18 mouse cellular contexts compared by ENCODE assay signal in the genomic region with DNA sequence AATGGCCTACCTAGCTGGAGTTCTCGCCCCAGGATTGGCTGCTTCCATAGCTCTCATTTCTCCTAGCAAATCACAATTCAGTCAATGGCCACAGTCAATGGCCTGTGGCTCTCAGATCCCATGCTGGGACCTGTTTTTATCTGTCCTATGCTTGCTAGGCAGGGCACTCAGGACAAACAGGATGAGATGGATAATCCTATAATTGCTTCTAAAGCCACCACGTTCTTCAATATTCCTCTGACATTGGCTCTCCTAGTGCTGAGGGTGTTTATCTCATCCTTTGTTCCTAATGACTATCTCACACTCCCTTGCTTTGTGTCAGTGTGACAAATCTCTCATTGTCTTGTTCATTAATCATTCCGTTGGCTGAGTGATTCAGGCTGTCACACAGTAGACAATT. TPM values are rescaled to one million over a fixed set of nuclear protein-coding genes. Genes with fewer than 3 reads are reported as not detected.
A peak's percentile ranks its signal among the peaks of the same experiment; 100 is the strongest.
DNase-seq lines count a peak whose midpoint lies in the region; ATAC-seq and TF ChIP-seq lines count a peak whose summit lies in the region.
"Had no signal": no experiment of that assay in that cellular context is flagged by ENCODE, and none has a peak within 500 bp of the region (broad histone marks: within the 10 kb centered on the region; RNA-seq: fewer than 3 reads in every experiment).

No protein-coding gene starts in this region.

- H3K9me3 ChIP-seq in forebrain, embryonic 14.5 days (replicated peaks; ENCODE audit: control insufficient read depth, low read length) = no peaks in the 10 kb centered on the region
- no peaks in the 10 kb centered on the region for H3K9me3 ChIP-seq in forebrain, embryonic 11.5 days (ENCODE audit: control insufficient read depth, low read length)
- no peaks in the 10 kb centered on the region for H3K9me3 ChIP-seq in hindbrain, embryonic 16.5 days (ENCODE audit: control insufficient read depth, low read length)
- H3K9me3 ChIP-seq in midbrain, embryonic 16.5 days (replicated peaks; ENCODE audit: control insufficient read depth, low read length, poor library complexity, severe bottlenecking) = no peaks in the 10 kb centered on the region
- H3K9me3 ChIP-seq: liver, embryonic 15.5 days; neural tube, embryonic 13.5 days had no signal

- DNase-seq in forebrain, embryonic 14.5 days (ENCODE audit: low spot score) = peak; percentile 24
- no peak for DNase-seq in forebrain, embryonic 11.5 days (ENCODE audit: low spot score)
- peak; percentile 64 for DNase-seq in brain, embryonic 14.5 days (ENCODE audit: low read depth)
- DNase-seq in cerebellum, postnatal 10 days = no peak
- DNase-seq in left cerebral cortex, adult 11 months (ENCODE audit: low spot score) = no peak
- no peak for DNase-seq in layer of hippocampus, adult 9-10 months (ENCODE audit: low spot score)
- DNase-seq: heart, postnatal 36 days; lung, postnatal 14 days; right cerebral cortex, postnatal 4 days had no signal

- no peak for TF ChIP-seq POLR2A in brain, embryonic 14.5 days (IDR thresholded peaks at IDR 0.05; ENCODE audit: borderline replicate concordance, extremely low read depth, insufficient read depth, insufficient read length, poor library complexity, severe bottlenecking)

- H3K27me3 ChIP-seq in forebrain, embryonic 14.5 days (replicated peaks; ENCODE audit: control insufficient read depth, insufficient read depth, low read length) = no peaks in the 10 kb centered on the region
- H3K27me3 ChIP-seq in forebrain, embryonic 11.5 days (ENCODE audit: control insufficient read depth, insufficient read depth, low read length) = no peaks in the 10 kb centered on the region
- no peaks in the 10 kb centered on the region for H3K27me3 ChIP-seq in hindbrain, embryonic 16.5 days (replicated peaks; ENCODE audit: control insufficient read depth, insufficient read depth, low read length)
- no peaks in the 10 kb centered on the region for H3K27me3 ChIP-seq in midbrain, embryonic 16.5 days (ENCODE audit: control insufficient read depth, insufficient read depth, low read depth, low read length)
- H3K27me3 ChIP-seq: liver, embryonic 15.5 days; neural tube, embryonic 13.5 days had no signal

- H3K4me3 ChIP-seq in forebrain, embryonic 14.5 days (ENCODE audit: low read depth, low read length) = no peak overlapping the region
- H3K4me3 ChIP-seq in forebrain, embryonic 11.5 days (ENCODE audit: low read depth, low read length) = no peak overlapping the region
- H3K4me3 ChIP-seq in hindbrain, embryonic 16.5 days (ENCODE audit: low read length) = no peak overlapping the region
- no peak overlapping the region for H3K4me3 ChIP-seq in midbrain, embryonic 16.5 days (ENCODE audit: low read depth, low read length)
- H3K4me3 ChIP-seq: liver, embryonic 15.5 days; neural tube, embryonic 13.5 days had no signal

- H3K4me2 ChIP-seq in forebrain, embryonic 14.5 days (ENCODE audit: low read length) = no peak overlapping the region
- no peak overlapping the region for H3K4me2 ChIP-seq in forebrain, embryonic 11.5 days (ENCODE audit: low read depth, low read length, severe bottlenecking)
- H3K4me2 ChIP-seq in hindbrain, embryonic 16.5 days (ENCODE audit: low read length) = no peak overlapping the region
- H3K4me2 ChIP-seq in midbrain, embryonic 16.5 days (ENCODE audit: low read length) = no peak overlapping the region
- H3K4me2 ChIP-seq: heart, embryonic 11.5 days; liver, embryonic 15.5 days; neural tube, embryonic 13.5 days had no signal

- TF ChIP-seq CTCF in brain, embryonic 14.5 days (IDR thresholded peaks at IDR 0.05; ENCODE audit: borderline replicate concordance, extremely low read depth, insufficient read depth, insufficient read length) = no peak

- ATAC-seq in forebrain, embryonic 14.5 days = no peak
- no peak for ATAC-seq in forebrain, embryonic 11.5 days (replicated peaks; ENCODE audit: low FRiP score)
- ATAC-seq in hindbrain, embryonic 16.5 days = peak; percentile 45; the same call in 1 of the 2 replicates
- ATAC-seq in midbrain, embryonic 16.5 days = peak; percentile 45; the same call in 1 of the 2 replicates
- ATAC-seq: intestine, postnatal 0 days had no signal

- 5% methylated on average over 3 of the region's 3 CpGs for WGBS in forebrain, embryonic 14.5 days
- WGBS in forebrain, embryonic 11.5 days = 11% methylated on average over 3 of the region's 3 CpGs
- WGBS in hindbrain, embryonic 16.5 days = 24% methylated on average over 3 of the region's 3 CpGs
- WGBS in midbrain, embryonic 16.5 days = 19% methylated on average over 3 of the region's 3 CpGs

- peaks cover 4% of the 10 kb centered on the region; the same call in 1 of the 2 replicates for H3K4me1 ChIP-seq in forebrain, embryonic 14.5 days (ENCODE audit: control insufficient read depth, insufficient read depth, low read length)
- H3K4me1 ChIP-seq in forebrain, embryonic 11.5 days (replicated peaks; ENCODE audit: control insufficient read depth, insufficient read depth, low read length) = no peaks in the 10 kb centered on the region
- H3K4me1 ChIP-seq in hindbrain, embryonic 16.5 days (ENCODE audit: control insufficient read depth, insufficient read depth, low read depth, low read length) = no peaks in the 10 kb centered on the region
- H3K4me1 ChIP-seq in midbrain, embryonic 16.5 days (ENCODE audit: control insufficient read depth, insufficient read depth, low read length) = peaks cover 5% of the 10 kb centered on the region; the same call in 1 of the 2 replicates
- H3K4me1 ChIP-seq: liver, embryonic 15.5 days had no signal

- H3K9ac ChIP-seq in forebrain, embryonic 14.5 days (ENCODE audit: low read length) = no peak overlapping the region
- no peak overlapping the region for H3K9ac ChIP-seq in forebrain, embryonic 11.5 days (ENCODE audit: low read length)
- no peak overlapping the region for H3K9ac ChIP-seq in hindbrain, embryonic 16.5 days (ENCODE audit: low read depth, low read length)
- H3K9ac ChIP-seq in midbrain, embryonic 16.5 days (ENCODE audit: low read depth, low read length) = no peak overlapping the region
- H3K9ac ChIP-seq: liver, embryonic 15.5 days; neural tube, embryonic 13.5 days had no signal

- H3K36me3 ChIP-seq in forebrain, embryonic 14.5 days (ENCODE audit: control insufficient read depth, insufficient read depth, low read length) = no peaks in the 10 kb centered on the region
- H3K36me3 ChIP-seq in forebrain, embryonic 11.5 days (ENCODE audit: control insufficient read depth, insufficient read depth, low read length) = no peaks in the 10 kb centered on the region
- no peaks in the 10 kb centered on the region for H3K36me3 ChIP-seq in hindbrain, embryonic 16.5 days (ENCODE audit: control insufficient read depth, insufficient read depth, low read length)
- H3K36me3 ChIP-seq in midbrain, embryonic 16.5 days (ENCODE audit: control insufficient read depth, insufficient read depth, low read length) = no peaks in the 10 kb centered on the region
- H3K36me3 ChIP-seq: liver, embryonic 15.5 days; neural tube, embryonic 13.5 days had no signal

- H3K27ac ChIP-seq in forebrain, embryonic 14.5 days (ENCODE audit: low read depth, low read length) = no peak overlapping the region
- H3K27ac ChIP-seq in forebrain, embryonic 11.5 days (ENCODE audit: low read depth, low read length) = no peak overlapping the region
- no peak overlapping the region for H3K27ac ChIP-seq in hindbrain, embryonic 16.5 days (ENCODE audit: low read depth, low read length)
- no peak overlapping the region for H3K27ac ChIP-seq in midbrain, embryonic 16.5 days (ENCODE audit: low read length)
- H3K27ac ChIP-seq: kidney, postnatal 0 days; liver, embryonic 15.5 days; neural tube, embryonic 13.5 days had no signal

RNA-seq across cellular contexts. Expression of gene Cpvl, which starts 39.5 kb away (rescaled TPM):
- polyA plus RNA-seq in forebrain, embryonic 14.5 days (2014; fragmentation: Nextera tagmentation; extraction: Ambion mirVana) = not detected in 2 replicates
- polyA plus RNA-seq in forebrain, embryonic 11.5 days (2014; fragmentation: Nextera tagmentation; extraction: Ambion mirVana) = 0.12 TPM in 1 of 2 replicates, not detected in the other
- 0.08 TPM in 1 of 2 replicates, not detected in the other for polyA plus RNA-seq in brain, embryonic 14.5 days (2012; rRNA removed)
- 0.24 TPM in 1 of 2 replicates, not detected in the other for polyA plus RNA-seq in hindbrain, embryonic 16.5 days (2015; fragmentation: Nextera tagmentation; extraction: Ambion mirVana)
- not detected in 2 replicates for polyA plus RNA-seq in midbrain, embryonic 16.5 days (2015; fragmentation: Nextera tagmentation; extraction: Ambion mirVana)
- polyA plus RNA-seq: embryonic facial prominence, embryonic 14.5 days; heart, embryonic 11.5 days; liver, embryonic 15.5 days; neural tube, embryonic 13.5 days; thymus, postnatal 0 days had no signal

Comparison
In these comparisons a context has a peak if more than half of its experiments do, and no peak if none do; other contexts are left out.
1. DNase-seq: peak in forebrain, embryonic 14.5 days (single experiment) and brain, embryonic 14.5 days (single experiment); none in forebrain, embryonic 11.5 days (single experiment), cerebellum, postnatal 10 days (0 of 2), left cerebral cortex, adult 11 months (single experiment) and layer of hippocampus, adult 9-10 months (single experiment).
2. ATAC-seq: peak in hindbrain, embryonic 16.5 days (single experiment) and midbrain, embryonic 16.5 days (single experiment); none in forebrain, embryonic 14.5 days (single experiment) and forebrain, embryonic 11.5 days (single experiment).